Mouse (Mus musculus): ENCODE results near the gene Ap1s1. TPM values are rescaled to one million over a fixed set of nuclear protein-coding genes. Genes with fewer than 3 reads are reported as not detected.
A peak's percentile ranks its signal among the peaks of the same experiment; 100 is the strongest.

Ap1s1 gene
- polyA plus RNA-seq, 1 experiment from 2014 or later: 209 TPM

- no peak overlapping the region for H3K27ac ChIP-seq
- H3K4me3 ChIP-seq (replicated peaks): no peak overlapping the region
- H3K36me3 ChIP-seq (replicated peaks): no peaks in the 10 kb centered on the region
- no peaks in the 10 kb centered on the region for H3K9me3 ChIP-seq
- 0 out of 2 replicates have a peak, but pooled peaks cover 7% of the 10 kb centered on the region for H3K27me3 ChIP-seq
- H3K4me2 ChIP-seq: no peak overlapping the region
- ATAC-seq (ENCODE audit: low FRiP score): no peak
- peaks cover 6% of the 10 kb centered on the region for H3K4me1 ChIP-seq
- WGBS: 53% methylated on average over 11 of the region's 12 CpGs
- H3K9ac ChIP-seq: no peak overlapping the region
Measured at GRCm38 (mm10) chr5:137076191-137076930, 30.4 kb upstream of the Ap1s1 start.

GRCm38 (mm10) chr5:137075726-137076125 is 29.8 kb upstream of the Ap1s1 start:
- Histone ChIP-seq H3K27ac (no peak overlapping the region), H3K4me2 (no peak overlapping the region), H3K4me1 (peaks cover 6% of the 10 kb centered on the region), H3K27me3 (peaks cover 7% of the 10 kb centered on the region; the same call in 1 of the 2 replicates), H3K36me3 (replicated peaks) (no peaks in the 10 kb centered on the region), H3K9ac (no peak overlapping the region), H3K9me3 (no peaks in the 10 kb centered on the region), H3K4me3 (replicated peaks) (no peak overlapping the region)
- ATAC-seq (ENCODE audit: low FRiP score): no peak
- 84% methylated on average over 6 of the region's 6 CpGs for WGBS

- 34% methylated on average over 6 of the region's 6 CpGs for WGBS
- no peak overlapping the region for H3K27ac ChIP-seq
Measured at GRCm38 (mm10) chr5:137074191-137074651, 28.3 kb upstream of the Ap1s1 start.

GRCm38 (mm10) chr5:137073141-137073540 is 27.2 kb upstream of the Ap1s1 start:
- no peaks in the 10 kb centered on the region for H3K9me3 ChIP-seq
- no peak overlapping the region for H3K4me2 ChIP-seq
- WGBS: 91% methylated on average over 8 of the region's 8 CpGs
- H3K4me1 ChIP-seq: peaks cover 6% of the 10 kb centered on the region
- H3K27me3 ChIP-seq: peaks cover 7% of the 10 kb centered on the region; the same call in 1 of the 2 replicates
- H3K4me3 ChIP-seq (replicated peaks): no peak overlapping the region
- no peak overlapping the region for H3K9ac ChIP-seq
- H3K27ac ChIP-seq: no peak overlapping the region
- ATAC-seq (ENCODE audit: low FRiP score): no peak
- no peaks in the 10 kb centered on the region for H3K36me3 ChIP-seq (replicated peaks)

More at GRCm38 (mm10) chr5:137074191-137074651, 28.3 kb upstream of the Ap1s1 start:
- Histone ChIP-seq H3K4me3 (replicated peaks) (no peak overlapping the region), H3K27me3 (peaks cover 7% of the 10 kb centered on the region; the same call in 1 of the 2 replicates), H3K36me3 (replicated peaks) (no peaks in the 10 kb centered on the region), H3K9ac (no peak overlapping the region), H3K4me1 (peaks cover 6% of the 10 kb centered on the region), H3K9me3 (no peaks in the 10 kb centered on the region), H3K4me2 (no peak overlapping the region)
- no peak for ATAC-seq (ENCODE audit: low FRiP score)

GRCm38 (mm10) chr5:137072079-137072960 is 26.4 kb upstream of the Ap1s1 start, which contains the start of gene Serpine1:
Gene Serpine1, minus strand, starts transcription at chr5:137072268.
- Histone ChIP-seq H3K27me3 (peaks cover 7% of the 10 kb centered on the region; the same call in 1 of the 2 replicates), H3K36me3 (replicated peaks) (no peaks in the 10 kb centered on the region), H3K9me3 (no peaks in the 10 kb centered on the region), H3K4me2 (peak within 1 kb of the TSS; percentile 53), H3K4me3 (replicated peaks) (peak within 1 kb of the TSS; percentile 31), H3K27ac (no peak within 1 kb of the TSS), H3K9ac (no peak within 1 kb of the TSS), H3K4me1 (peaks cover 6% of the 10 kb centered on the region)
- WGBS: 22% methylated on average over 23 of the region's 23 CpGs
- ATAC-seq (ENCODE audit: low FRiP score): peak; percentile 81

GRCm38 (mm10) chr5:137070881-137071605 is 25.1 kb upstream of the Ap1s1 start:
- no peak for ATAC-seq (ENCODE audit: low FRiP score)
- 85% methylated on average over 19 of the region's 19 CpGs for WGBS

GRCm38 (mm10) chr5:137068711-137069110 is 22.8 kb upstream of the Ap1s1 start:
- Histone ChIP-seq H3K4me3 (replicated peaks) (no peak overlapping the region), H3K36me3 (replicated peaks) (no peaks in the 10 kb centered on the region), H3K27ac (no peak overlapping the region), H3K9me3 (no peaks in the 10 kb centered on the region), H3K4me2 (no peak overlapping the region), H3K27me3 (peaks cover 7% of the 10 kb centered on the region; the same call in 1 of the 2 replicates), H3K9ac (no peak overlapping the region), H3K4me1 (0 out of 2 replicates have a peak, but pooled peaks cover 3% of the 10 kb centered on the region)
- ATAC-seq (ENCODE audit: low FRiP score): no peak
- 73% methylated on average over 4 of the region's 4 CpGs for WGBS

More at GRCm38 (mm10) chr5:137070881-137071605, 25.1 kb upstream of the Ap1s1 start:
- Histone ChIP-seq H3K36me3 (replicated peaks) (no peaks in the 10 kb centered on the region), H3K27ac (no peak overlapping the region), H3K9me3 (no peaks in the 10 kb centered on the region), H3K9ac (no peak overlapping the region), H3K4me3 (replicated peaks) (no peak overlapping the region), H3K27me3 (peaks cover 7% of the 10 kb centered on the region; the same call in 1 of the 2 replicates), H3K4me1 (peaks cover 6% of the 10 kb centered on the region), H3K4me2 (no peak overlapping the region)

- Histone ChIP-seq H3K9ac (no peak overlapping the region), H3K4me2 (no peak overlapping the region), H3K4me3 (replicated peaks) (no peak overlapping the region), H3K4me1 (no peaks in the 10 kb centered on the region), H3K27me3 (no peaks in the 10 kb centered on the region; the same call in 1 of the 2 replicates), H3K9me3 (no peaks in the 10 kb centered on the region), H3K27ac (no peak overlapping the region), H3K36me3 (replicated peaks) (no peaks in the 10 kb centered on the region)
- ATAC-seq (ENCODE audit: low FRiP score): no peak
- 76% methylated on average over 8 of the region's 8 CpGs for WGBS
Measured at GRCm38 (mm10) chr5:137065923-137066322, 20.0 kb upstream of the Ap1s1 start.

- Histone ChIP-seq H3K4me2 (no peak overlapping the region), H3K27ac (no peak overlapping the region), H3K4me3 (replicated peaks) (no peak overlapping the region), H3K9me3 (no peaks in the 10 kb centered on the region), H3K4me1 (no peaks in the 10 kb centered on the region), H3K9ac (no peak overlapping the region), H3K27me3 (no peaks in the 10 kb centered on the region), H3K36me3 (replicated peaks) (no peaks in the 10 kb centered on the region)
- 69% methylated on average over 6 of the region's 6 CpGs for WGBS
- ATAC-seq (ENCODE audit: low FRiP score): no peak
Measured at GRCm38 (mm10) chr5:137065454-137065853, 19.5 kb upstream of the Ap1s1 start.

- no peak for ATAC-seq (ENCODE audit: low FRiP score)
- WGBS: 89% methylated on average over 5 of the region's 5 CpGs
Measured at GRCm38 (mm10) chr5:137062601-137063000, 16.7 kb upstream of the Ap1s1 start.

GRCm38 (mm10) chr5:137061809-137062481 is 16.0 kb upstream of the Ap1s1 start:
- no peaks in the 10 kb centered on the region for H3K4me1 ChIP-seq
- no peak overlapping the region for H3K4me2 ChIP-seq
- no peaks in the 10 kb centered on the region for H3K36me3 ChIP-seq (replicated peaks)
- no peaks in the 10 kb centered on the region for H3K27me3 ChIP-seq
- no peak overlapping the region for H3K9ac ChIP-seq
- no peaks in the 10 kb centered on the region for H3K9me3 ChIP-seq
- no peak overlapping the region for H3K27ac ChIP-seq
- ATAC-seq (ENCODE audit: low FRiP score): no peak
- 24% methylated on average over 11 of the region's 12 CpGs for WGBS
- no peak overlapping the region for H3K4me3 ChIP-seq (replicated peaks)

More at GRCm38 (mm10) chr5:137062601-137063000, 16.7 kb upstream of the Ap1s1 start:
- no peak overlapping the region for H3K9ac ChIP-seq
- no peaks in the 10 kb centered on the region for H3K36me3 ChIP-seq (replicated peaks)
- H3K4me3 ChIP-seq (replicated peaks): no peak overlapping the region
- H3K27ac ChIP-seq: no peak overlapping the region
- H3K4me1 ChIP-seq: no peaks in the 10 kb centered on the region
- no peak overlapping the region for H3K4me2 ChIP-seq
- H3K9me3 ChIP-seq: no peaks in the 10 kb centered on the region
- H3K27me3 ChIP-seq: no peaks in the 10 kb centered on the region

Data from forebrain, embryonic 12.5 days (tissue).